Mouse (Mus musculus) myocyte (in vitro differentiated cells): ENCODE results near the gene Tle3.

Source experiments
- E2F4 ChIP-seq: IDR thresholded peaks from one replicate; pipeline ENCODE4 v1.6.1; 2011; ENCODE audit warnings: mild to moderate bottlenecking, control low read depth, moderate library complexity; ENCODE audit not compliant: insufficient read depth
- MAX ChIP-seq: IDR thresholded peaks from one replicate; pipeline ENCODE4 v1.6.1; 2011; ENCODE audit warnings: low read depth, mild to moderate bottlenecking, control low read depth
- MYOD1 ChIP-seq, 3 experiments: IDR thresholded peaks; one replicate each; pipeline ENCODE4 v1.6.1; 2011; ENCODE audit warnings: control low read depth in 2 of 3, low read depth in 2 of 3, mild to moderate bottlenecking in 2 of 3, moderate library complexity in 1 of 3; ENCODE audit not compliant: insufficient read length in 2 of 3, control insufficient read depth in 1 of 3
- MYOG ChIP-seq, 3 experiments: IDR thresholded peaks; one replicate each; pipeline ENCODE4 v1.6.1; 2011; ENCODE audit warnings: control low read depth in 2 of 3, low read depth in 2 of 3, mild to moderate bottlenecking in 2 of 3; ENCODE audit not compliant: insufficient read length in 2 of 3, control insufficient read depth in 1 of 3, insufficient read depth in 1 of 3
- POLR2A ChIP-seq: IDR thresholded peaks from one replicate; pipeline ENCODE4 v1.6.1; 2011; ENCODE audit warnings: low read depth, mild to moderate bottlenecking, control low read depth, moderate library complexity; ENCODE audit not compliant: insufficient read length
- POLR2AphosphoS2 ChIP-seq: IDR thresholded peaks from one replicate; pipeline ENCODE4 v1.6.1; 2011; ENCODE audit warnings: low read depth, control low read depth; ENCODE audit not compliant: insufficient read length
- REST ChIP-seq: IDR thresholded peaks from one replicate; pipeline ENCODE4 v1.6.1; 2011; ENCODE audit warnings: mild to moderate bottlenecking, control low read depth, moderate library complexity; ENCODE audit not compliant: insufficient read depth, insufficient read length
- SRF ChIP-seq: IDR thresholded peaks from one replicate; pipeline ENCODE4 v1.6.1; 2011; ENCODE audit warnings: low read depth; ENCODE audit not compliant: control insufficient read depth, insufficient read length
- TCF12 ChIP-seq: IDR thresholded peaks from one replicate; pipeline ENCODE4 v1.6.1; 2011; ENCODE audit warnings: mild to moderate bottlenecking, control low read depth; ENCODE audit not compliant: poor library complexity, insufficient read depth, severe bottlenecking
- USF1 ChIP-seq: IDR thresholded peaks from one replicate; pipeline ENCODE4 v1.6.1; 2011; ENCODE audit warnings: low read depth, mild to moderate bottlenecking, control low read depth, moderate library complexity

DNA sequence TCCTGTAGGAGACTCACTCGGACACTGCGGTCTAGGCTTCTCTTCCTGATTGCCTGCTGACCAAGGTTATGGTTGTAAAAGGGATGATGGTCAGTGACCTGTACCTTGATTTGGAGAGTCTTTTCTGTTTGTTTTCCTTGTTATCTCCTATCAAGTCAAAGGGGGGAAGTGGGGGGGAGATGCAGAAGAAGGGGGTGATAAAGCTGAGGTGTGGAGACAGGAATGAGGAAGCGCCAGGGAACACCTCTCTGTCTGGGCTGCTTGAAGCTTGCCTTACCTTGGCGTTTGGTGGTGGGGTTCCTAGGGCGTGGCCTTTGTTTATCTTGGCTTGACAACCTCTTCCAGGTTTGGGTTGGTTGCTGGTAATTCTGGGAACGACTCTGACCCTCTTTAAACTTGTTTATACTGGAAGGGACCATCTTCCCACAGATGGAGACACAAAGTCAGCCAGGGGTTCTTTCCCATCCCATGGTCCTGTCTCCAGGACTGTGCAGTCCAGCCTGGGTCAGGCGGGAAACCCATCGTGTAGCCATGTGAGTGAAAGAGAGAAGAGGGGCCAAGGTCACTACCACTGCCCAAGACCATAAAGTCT lies 10.5 kb downstream of the Tle3 start:
- TF ChIP-seq POLR2A (no peak), USF1 (no peak), POLR2AphosphoS2 (no peak), MYOG (IDR thresholded peaks at IDR 0.05; ENCODE audit: control insufficient read depth in 1 of 3, insufficient read depth in 1 of 3, insufficient read length in 2 of 3, low read depth in 2 of 3) (no peak), MYOD1 (IDR thresholded peaks at IDR 0.05; ENCODE audit: control insufficient read depth in 1 of 3, insufficient read length in 2 of 3, low read depth in 2 of 3) (no peak), TCF12 (no peak), MAX (no peak), SRF (no peak), REST (no peak), E2F4 (no peak)
